Comparison of ENCODE assay signal across 8 mouse cellular contexts in the genomic region with DNA sequence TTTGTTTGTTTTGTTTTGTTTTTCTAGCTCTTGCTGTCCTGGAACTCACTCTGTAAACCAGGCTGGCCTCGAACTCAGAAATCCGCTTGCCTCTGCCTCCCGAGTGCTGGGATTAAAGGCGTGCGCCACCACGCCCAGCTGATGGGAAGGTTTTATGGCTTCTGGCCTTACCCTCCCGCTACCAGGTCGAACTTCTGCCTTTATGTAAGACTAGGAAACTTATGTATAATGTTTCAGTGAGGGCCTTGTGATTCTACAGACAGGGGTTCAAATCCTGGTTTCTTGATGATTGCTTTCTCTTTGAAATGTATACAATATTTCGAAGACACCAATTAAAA. TPM values are rescaled to one million over a fixed set of nuclear protein-coding genes. Genes with fewer than 3 reads are reported as not detected.
A peak's percentile ranks its signal among the peaks of the same experiment; 100 is the strongest.
DNase-seq lines count a peak whose midpoint lies in the region; ATAC-seq and TF ChIP-seq lines count a peak whose summit lies in the region.
"Not testable (repeated sequence)": the region's sequence is repeated elsewhere in the genome, so short reads cannot be mapped to it uniquely, and the experiment has no call there.

No protein-coding gene starts in this region.

- H3K4me1 ChIP-seq in embryonic facial prominence, embryonic 13.5 days = peaks cover 12% of the 10 kb centered on the region
- peaks cover 14% of the 10 kb centered on the region for H3K4me1 ChIP-seq in hindbrain, embryonic 12.5 days
- peaks cover 12% of the 10 kb centered on the region for H3K4me1 ChIP-seq in kidney, embryonic 16.5 days (ENCODE audit: insufficient read depth, low read length)
- H3K4me1 ChIP-seq in liver, embryonic 14.5 days (replicated peaks; ENCODE audit: control insufficient read depth in 2 of 2, insufficient read depth in 2 of 2, low read length in 1 of 2) = peaks cover 10 to 11% of the 10 kb centered on the region in 2 experiments
- H3K4me1 ChIP-seq in midbrain, embryonic 13.5 days (replicated peaks) = peaks cover 19% of the 10 kb centered on the region
- H3K4me1 ChIP-seq in stomach, embryonic 14.5 days (ENCODE audit: control insufficient read depth, insufficient read depth, low read length) = not testable (repeated sequence)

- ATAC-seq in embryonic facial prominence, embryonic 13.5 days (ENCODE audit: insufficient number of reproducible peaks, insufficient read depth, low FRiP score, low TSS enrichment, low read depth) = not testable (repeated sequence)
- peak; percentile 68 for ATAC-seq in hindbrain, embryonic 12.5 days (ENCODE audit: low FRiP score)
- ATAC-seq in kidney, embryonic 16.5 days (ENCODE audit: low FRiP score, low TSS enrichment) = peak; percentile 50
- peak; percentile 56 for ATAC-seq in liver, embryonic 14.5 days (ENCODE audit: insufficient read depth)
- ATAC-seq in midbrain, embryonic 13.5 days = peak; percentile 77
- peak; percentile 51; the same call in 1 of the 2 replicates for ATAC-seq in stomach, embryonic 14.5 days (ENCODE audit: insufficient number of reproducible peaks, insufficient read depth, low FRiP score, low read depth)

- peak overlapping the region; percentile 73 for H3K4me3 ChIP-seq in embryonic facial prominence, embryonic 13.5 days
- peak overlapping the region; percentile 59 for H3K4me3 ChIP-seq in hindbrain, embryonic 12.5 days
- peak overlapping the region; percentile 89 for H3K4me3 ChIP-seq in kidney, embryonic 16.5 days (ENCODE audit: low read length)
- H3K4me3 ChIP-seq in liver, embryonic 14.5 days (ENCODE audit: insufficient read depth in 1 of 2, low read depth in 2 of 2, low read length in 2 of 2) = peak overlapping the region; percentile 95 to 97
- peak overlapping the region; percentile 60 for H3K4me3 ChIP-seq in midbrain, embryonic 13.5 days (replicated peaks)
- peak overlapping the region; percentile 78 for H3K4me3 ChIP-seq in stomach, embryonic 14.5 days (ENCODE audit: low read depth, low read length)

- peak; percentile 15 for DNase-seq in MEL-GATA-1-ER (ENCODE audit: extremely low read depth, low read depth)
- peak; percentile 21 for DNase-seq in forelimb bud, embryonic 11.5 days (ENCODE audit: low read depth, low spot score)
- DNase-seq in liver, embryonic 14.5 days (ENCODE audit: low read depth in 3 of 3, low spot score in 3 of 3) = peak in 2 of 3 experiments; percentile 12 to 32

- WGBS in embryonic facial prominence, embryonic 13.5 days = 11% methylated on average over 9 of the region's 9 CpGs
- WGBS in hindbrain, embryonic 12.5 days = 11% methylated on average over 9 of the region's 9 CpGs
- 12% methylated on average over 9 of the region's 9 CpGs for WGBS in kidney, embryonic 16.5 days
- 11% methylated on average over 9 of the region's 9 CpGs for WGBS in liver, embryonic 14.5 days (ENCODE audit: insufficient replicate concordance)
- 11% methylated on average over 9 of the region's 9 CpGs for WGBS in midbrain, embryonic 13.5 days
- WGBS in stomach, embryonic 14.5 days = 12% methylated on average over 9 of the region's 9 CpGs

- TF ChIP-seq CTCF in liver, embryonic 14.5 days (IDR thresholded peaks at IDR 0.05; ENCODE audit: low read depth) = not testable (repeated sequence)

- not testable (repeated sequence) for H3K9me3 ChIP-seq in embryonic facial prominence, embryonic 13.5 days; hindbrain, embryonic 12.5 days (replicated peaks); kidney, embryonic 16.5 days (ENCODE audit: low read length); liver, embryonic 14.5 days (ENCODE audit: control insufficient read depth, low read length); midbrain, embryonic 13.5 days; stomach, embryonic 14.5 days (ENCODE audit: control insufficient read depth, low read depth, low read length)

- not testable (repeated sequence) for TF ChIP-seq EP300 in liver, embryonic 14.5 days (IDR thresholded peaks at IDR 0.05; ENCODE audit: low read depth)

- peak overlapping the region; percentile 81 for H3K27ac ChIP-seq in embryonic facial prominence, embryonic 13.5 days
- H3K27ac ChIP-seq in hindbrain, embryonic 12.5 days = peak overlapping the region; percentile 60; the same call in 1 of the 2 replicates
- H3K27ac ChIP-seq in kidney, embryonic 16.5 days (ENCODE audit: low read length) = peak overlapping the region; percentile 65; the same call in 1 of the 2 replicates
- not testable (repeated sequence) for H3K27ac ChIP-seq in liver, embryonic 14.5 days; stomach, embryonic 14.5 days (ENCODE audit: low read length)
- H3K27ac ChIP-seq in midbrain, embryonic 13.5 days = peak overlapping the region; percentile 67

- not testable (repeated sequence) for H3K27me3 ChIP-seq in embryonic facial prominence, embryonic 13.5 days; hindbrain, embryonic 12.5 days; kidney, embryonic 16.5 days (ENCODE audit: insufficient read depth, low read length); liver, embryonic 14.5 days (ENCODE audit: control insufficient read depth, insufficient read depth, low read length); midbrain, embryonic 13.5 days; stomach, embryonic 14.5 days (ENCODE audit: control insufficient read depth, insufficient read depth, low read length)

- H3K36me3 ChIP-seq in embryonic facial prominence, embryonic 13.5 days = peaks cover 23% of the 10 kb centered on the region
- H3K36me3 ChIP-seq in hindbrain, embryonic 12.5 days = peaks cover 21% of the 10 kb centered on the region
- peaks cover 22% of the 10 kb centered on the region for H3K36me3 ChIP-seq in kidney, embryonic 16.5 days (ENCODE audit: insufficient read depth, low read length)
- peaks cover 22% of the 10 kb centered on the region for H3K36me3 ChIP-seq in liver, embryonic 14.5 days (replicated peaks; ENCODE audit: control insufficient read depth, insufficient read depth, low read depth)
- H3K36me3 ChIP-seq in midbrain, embryonic 13.5 days = not testable (repeated sequence)
- H3K36me3 ChIP-seq in stomach, embryonic 14.5 days (ENCODE audit: control insufficient read depth, insufficient read depth, low read length) = peaks cover 18% of the 10 kb centered on the region

- peak overlapping the region; percentile 76 for H3K9ac ChIP-seq in embryonic facial prominence, embryonic 13.5 days
- H3K9ac ChIP-seq in hindbrain, embryonic 12.5 days = peak overlapping the region; percentile 60
- peak overlapping the region; percentile 77 for H3K9ac ChIP-seq in kidney, embryonic 16.5 days (replicated peaks; ENCODE audit: low read length)
- H3K9ac ChIP-seq in liver, embryonic 14.5 days (replicated peaks) = peak overlapping the region; percentile 66
- peak overlapping the region; percentile 67 for H3K9ac ChIP-seq in midbrain, embryonic 13.5 days (replicated peaks)
- H3K9ac ChIP-seq in stomach, embryonic 14.5 days (replicated peaks; ENCODE audit: low read depth, low read length) = 0 out of 2 replicates have a peak overlapping the region, but pooled peaks have one; percentile 45

- peak overlapping the region; percentile 89 for H3K4me2 ChIP-seq in embryonic facial prominence, embryonic 13.5 days
- H3K4me2 ChIP-seq in hindbrain, embryonic 12.5 days (replicated peaks) = peak overlapping the region; percentile 75
- H3K4me2 ChIP-seq in kidney, embryonic 16.5 days (replicated peaks; ENCODE audit: low read depth, low read length) = peak overlapping the region; percentile 74
- H3K4me2 ChIP-seq in liver, embryonic 14.5 days (ENCODE audit: low read depth) = peak overlapping the region; percentile 84
- H3K4me2 ChIP-seq in midbrain, embryonic 13.5 days (replicated peaks) = peak overlapping the region; percentile 82
- H3K4me2 ChIP-seq in stomach, embryonic 14.5 days (replicated peaks; ENCODE audit: low read depth, low read length) = peak overlapping the region; percentile 37

RNA-seq across cellular contexts. Expression of a gene that starts 0.3 kb away (rescaled TPM):
- polyA plus RNA-seq in embryonic facial prominence, embryonic 13.5 days (2015; fragmentation: Nextera tagmentation; extraction: Ambion mirVana) = 63.4 and 73.4 TPM in 2 replicates
- polyA plus RNA-seq in hindbrain, embryonic 12.5 days (2016; fragmentation: Nextera tagmentation; extraction: Ambion mirVana) = 55.6 and 56.4 TPM in 2 replicates
- polyA plus RNA-seq in kidney, embryonic 16.5 days (2015; fragmentation: Nextera tagmentation; extraction: Ambion mirVana) = 71.8 and 75.6 TPM in 2 replicates
- polyA plus RNA-seq in liver, embryonic 14.5 days (2012; rRNA removed) = 13.2 and 19.4 TPM in 2 replicates
- 30.1 and 31.3 TPM in 2 replicates for polyA plus RNA-seq in liver, embryonic 14.5 days (2014; fragmentation: Nextera tagmentation; extraction: Ambion mirVana)
- 29.1 and 29.2 TPM in 2 replicates for polyA plus RNA-seq in midbrain, embryonic 13.5 days (2015; fragmentation: Nextera tagmentation; extraction: Ambion mirVana)
- polyA plus RNA-seq in stomach, embryonic 14.5 days (2014; fragmentation: Nextera tagmentation; extraction: Ambion mirVana) = 54.5 and 55.0 TPM in 2 replicates

RNA-seq across cellular contexts. Expression of a gene that starts 26.7 kb away (rescaled TPM):
- 1,074 and 1,114 TPM in 2 replicates for polyA plus RNA-seq in embryonic facial prominence, embryonic 13.5 days (2015; fragmentation: Nextera tagmentation; extraction: Ambion mirVana)
- 588 and 618 TPM in 2 replicates for polyA plus RNA-seq in hindbrain, embryonic 12.5 days (2016; fragmentation: Nextera tagmentation; extraction: Ambion mirVana)
- polyA plus RNA-seq in kidney, embryonic 16.5 days (2015; fragmentation: Nextera tagmentation; extraction: Ambion mirVana) = 746 and 795 TPM in 2 replicates
- polyA plus RNA-seq in liver, embryonic 14.5 days (2012; rRNA removed) = 908 and 935 TPM in 2 replicates
- 901 and 915 TPM in 2 replicates for polyA plus RNA-seq in liver, embryonic 14.5 days (2014; fragmentation: Nextera tagmentation; extraction: Ambion mirVana)
- 558 and 623 TPM in 2 replicates for polyA plus RNA-seq in midbrain, embryonic 13.5 days (2015; fragmentation: Nextera tagmentation; extraction: Ambion mirVana)
- 1,401 and 1,488 TPM in 2 replicates for polyA plus RNA-seq in stomach, embryonic 14.5 days (2014; fragmentation: Nextera tagmentation; extraction: Ambion mirVana)

RNA-seq across cellular contexts. Expression of a gene that starts 49.0 kb away (rescaled TPM):
- polyA plus RNA-seq in embryonic facial prominence, embryonic 13.5 days (2015; fragmentation: Nextera tagmentation; extraction: Ambion mirVana) = 3.2 and 3.3 TPM in 2 replicates
- polyA plus RNA-seq in hindbrain, embryonic 12.5 days (2016; fragmentation: Nextera tagmentation; extraction: Ambion mirVana) = 26.4 and 29.6 TPM in 2 replicates
- 3.1 and 3.7 TPM in 2 replicates for polyA plus RNA-seq in kidney, embryonic 16.5 days (2015; fragmentation: Nextera tagmentation; extraction: Ambion mirVana)
- polyA plus RNA-seq in liver, embryonic 14.5 days (2012; rRNA removed) = 1.7 and 2.0 TPM in 2 replicates
- 1.1 TPM in 2 replicates for polyA plus RNA-seq in liver, embryonic 14.5 days (2014; fragmentation: Nextera tagmentation; extraction: Ambion mirVana)
- polyA plus RNA-seq in midbrain, embryonic 13.5 days (2015; fragmentation: Nextera tagmentation; extraction: Ambion mirVana) = 18.6 and 19.3 TPM in 2 replicates
- 2.6 and 3.8 TPM in 2 replicates for polyA plus RNA-seq in stomach, embryonic 14.5 days (2014; fragmentation: Nextera tagmentation; extraction: Ambion mirVana)

RNA-seq across cellular contexts. Expression of a gene that starts 56.1 kb away (rescaled TPM):
- polyA plus RNA-seq in embryonic facial prominence, embryonic 13.5 days (2015; fragmentation: Nextera tagmentation; extraction: Ambion mirVana) = not detected in 2 replicates
- polyA plus RNA-seq in hindbrain, embryonic 12.5 days (2016; fragmentation: Nextera tagmentation; extraction: Ambion mirVana) = 0.34 TPM in 1 of 2 replicates, not detected in the other
- polyA plus RNA-seq in kidney, embryonic 16.5 days (2015; fragmentation: Nextera tagmentation; extraction: Ambion mirVana) = not detected in 2 replicates
- polyA plus RNA-seq in liver, embryonic 14.5 days (2012; rRNA removed) = not detected in 2 replicates
- not detected in 2 replicates for polyA plus RNA-seq in liver, embryonic 14.5 days (2014; fragmentation: Nextera tagmentation; extraction: Ambion mirVana)
- not detected in 2 replicates for polyA plus RNA-seq in midbrain, embryonic 13.5 days (2015; fragmentation: Nextera tagmentation; extraction: Ambion mirVana)
- not detected in 2 replicates for polyA plus RNA-seq in stomach, embryonic 14.5 days (2014; fragmentation: Nextera tagmentation; extraction: Ambion mirVana)

RNA-seq across cellular contexts. Expression of a gene that starts 57.2 kb away (rescaled TPM):
- polyA plus RNA-seq in embryonic facial prominence, embryonic 13.5 days (2015; fragmentation: Nextera tagmentation; extraction: Ambion mirVana) = 5.8 and 6.2 TPM in 2 replicates
- 4.0 and 4.5 TPM in 2 replicates for polyA plus RNA-seq in hindbrain, embryonic 12.5 days (2016; fragmentation: Nextera tagmentation; extraction: Ambion mirVana)
- polyA plus RNA-seq in kidney, embryonic 16.5 days (2015; fragmentation: Nextera tagmentation; extraction: Ambion mirVana) = 5.1 and 5.3 TPM in 2 replicates
- polyA plus RNA-seq in liver, embryonic 14.5 days (2012; rRNA removed) = 2.7 and 2.9 TPM in 2 replicates
- 2.3 and 2.5 TPM in 2 replicates for polyA plus RNA-seq in liver, embryonic 14.5 days (2014; fragmentation: Nextera tagmentation; extraction: Ambion mirVana)
- polyA plus RNA-seq in midbrain, embryonic 13.5 days (2015; fragmentation: Nextera tagmentation; extraction: Ambion mirVana) = 3.3 and 3.4 TPM in 2 replicates
- polyA plus RNA-seq in stomach, embryonic 14.5 days (2014; fragmentation: Nextera tagmentation; extraction: Ambion mirVana) = 6.7 and 8.5 TPM in 2 replicates

Comparison
In these comparisons a context has a peak if more than half of its experiments do, and no peak if none do; other contexts are left out.
1. H3K4me2 ChIP-seq: peak in every context shown above with its lines; median percentile 89 in embryonic facial prominence, embryonic 13.5 days; 84 in liver, embryonic 14.5 days; 82 in midbrain, embryonic 13.5 days; 75 in hindbrain, embryonic 12.5 days; 74 in kidney, embryonic 16.5 days; 37 in stomach, embryonic 14.5 days.